Mouse (Mus musculus): Measurements from ENCODE around the gene B3galt1. TPM values are rescaled to one million over a fixed set of nuclear protein-coding genes. Genes with fewer than 3 reads are reported as not detected.

Gene B3galt1
- polyA plus RNA-seq, 1 experiment from 2014 or later: 45.2 TPM

DNA sequence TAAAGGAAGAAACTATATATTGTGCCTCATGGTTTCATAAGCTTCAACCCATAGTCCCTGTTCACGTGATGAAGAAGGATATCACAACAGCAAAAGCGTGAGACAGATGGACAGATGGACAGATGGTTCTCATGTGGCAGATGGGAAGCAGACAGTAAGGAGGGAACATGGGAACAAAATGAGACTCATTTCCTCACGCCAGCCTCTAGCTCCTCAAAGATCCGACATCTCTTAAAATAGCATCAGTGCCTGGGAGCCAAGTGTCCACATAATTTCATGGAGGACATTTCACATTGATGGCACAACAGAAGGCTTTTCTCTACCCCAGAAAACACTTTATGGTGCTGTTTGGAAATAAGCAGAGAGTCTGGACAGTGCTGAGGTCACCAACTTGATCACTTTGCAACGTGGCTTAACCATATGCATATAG lies 454.6 kb downstream of the B3galt1 start:
- Histone ChIP-seq H3K4me3 (ENCODE audit: low read depth, low read length) (no peak overlapping the region), H3K4me1 (ENCODE audit: control insufficient read depth, insufficient read depth, low read length) (no peaks in the 10 kb centered on the region), H3K9ac (ENCODE audit: low read length) (no peak overlapping the region), H3K9me3 (replicated peaks; ENCODE audit: control insufficient read depth, low read length) (no peaks in the 10 kb centered on the region), H3K36me3 (ENCODE audit: control insufficient read depth, insufficient read depth, low read length) (no peaks in the 10 kb centered on the region), H3K27me3 (replicated peaks; ENCODE audit: control insufficient read depth, insufficient read depth, low read length) (no peaks in the 10 kb centered on the region), H3K27ac (ENCODE audit: low read depth, low read length) (no peak overlapping the region), H3K4me2 (ENCODE audit: low read length) (no peak overlapping the region)
- WGBS: 83% methylated on average over 5 of the region's 5 CpGs
- ATAC-seq: no peak
- DNase-seq (ENCODE audit: low spot score): no peak

DNA sequence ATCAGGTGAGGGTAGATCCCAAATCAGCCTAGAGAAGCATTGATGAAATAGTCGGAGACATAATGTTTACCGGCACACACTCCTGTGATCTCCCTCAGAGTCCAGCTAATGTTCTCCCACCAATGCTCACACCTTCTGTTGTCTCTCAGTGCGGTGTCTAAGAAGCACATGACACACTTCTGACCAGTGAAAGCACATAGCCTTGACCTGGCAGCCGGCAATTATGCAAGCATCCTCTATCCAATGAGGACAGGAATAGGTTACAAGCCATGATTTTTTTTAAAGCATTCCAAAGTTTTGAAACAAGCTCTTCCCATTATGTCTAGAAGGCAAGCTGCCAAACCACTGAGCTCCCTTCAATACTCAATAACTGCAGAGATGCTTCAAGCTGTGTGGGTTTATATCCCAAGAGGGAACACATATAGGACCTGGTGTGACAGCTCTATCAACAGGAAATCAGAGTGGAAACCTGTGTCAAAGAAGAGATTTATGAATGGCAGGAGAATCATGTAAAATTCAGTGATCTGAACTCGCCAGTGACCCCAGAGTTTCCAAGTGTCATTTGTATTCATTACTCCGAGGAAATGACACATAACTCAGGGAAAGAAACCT lies 456.0 kb downstream of the B3galt1 start:
- no peak for DNase-seq (ENCODE audit: low spot score)
- WGBS: 95% methylated on average over 6 of the region's 6 CpGs

DNA sequence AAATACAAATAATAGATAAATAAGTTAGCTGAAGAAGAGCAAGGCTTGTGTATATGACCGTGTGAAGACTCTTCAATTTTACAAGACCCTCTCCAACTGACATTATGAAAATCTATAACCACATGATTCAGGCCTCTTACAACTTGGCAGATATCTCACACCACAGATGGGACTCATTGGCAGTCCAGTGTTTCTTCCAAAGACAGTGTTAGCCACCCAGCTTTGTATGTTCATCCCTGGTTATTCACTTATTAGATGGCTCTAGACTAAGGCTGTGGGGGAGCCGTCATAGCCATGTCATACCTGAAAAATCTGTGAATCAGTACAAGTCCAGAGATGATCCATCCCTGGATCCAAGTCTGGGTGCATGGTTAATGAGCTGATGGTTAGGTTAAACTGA lies 463.1 kb downstream of the B3galt1 start:
- H3K4me2 ChIP-seq (ENCODE audit: low read length): no peak overlapping the region
- H3K27ac ChIP-seq (ENCODE audit: low read depth, low read length): no peak overlapping the region
- H3K4me1 ChIP-seq (ENCODE audit: control insufficient read depth, insufficient read depth, low read length): no peaks in the 10 kb centered on the region
- no peaks in the 10 kb centered on the region for H3K36me3 ChIP-seq (ENCODE audit: control insufficient read depth, insufficient read depth, low read length)
- no peak for DNase-seq (ENCODE audit: low spot score)
- H3K9ac ChIP-seq (ENCODE audit: low read length): no peak overlapping the region
- 90% methylated on average over 2 of the region's 2 CpGs for WGBS
- H3K4me3 ChIP-seq (ENCODE audit: low read depth, low read length): no peak overlapping the region
- no peaks in the 10 kb centered on the region for H3K9me3 ChIP-seq (replicated peaks; ENCODE audit: control insufficient read depth, low read length)
- H3K27me3 ChIP-seq (replicated peaks; ENCODE audit: control insufficient read depth, insufficient read depth, low read length): no peaks in the 10 kb centered on the region
- no peak for ATAC-seq

More for the DNA sequence above, 456.0 kb downstream of the B3galt1 start:
- Histone ChIP-seq H3K4me2 (ENCODE audit: low read length) (no peak overlapping the region), H3K9ac (ENCODE audit: low read length) (no peak overlapping the region), H3K27ac (ENCODE audit: low read depth, low read length) (no peak overlapping the region), H3K4me3 (ENCODE audit: low read depth, low read length) (no peak overlapping the region), H3K36me3 (ENCODE audit: control insufficient read depth, insufficient read depth, low read length) (no peaks in the 10 kb centered on the region), H3K27me3 (replicated peaks; ENCODE audit: control insufficient read depth, insufficient read depth, low read length) (no peaks in the 10 kb centered on the region), H3K4me1 (ENCODE audit: control insufficient read depth, insufficient read depth, low read length) (no peaks in the 10 kb centered on the region), H3K9me3 (replicated peaks; ENCODE audit: control insufficient read depth, low read length) (no peaks in the 10 kb centered on the region)
- no peak for ATAC-seq

DNA sequence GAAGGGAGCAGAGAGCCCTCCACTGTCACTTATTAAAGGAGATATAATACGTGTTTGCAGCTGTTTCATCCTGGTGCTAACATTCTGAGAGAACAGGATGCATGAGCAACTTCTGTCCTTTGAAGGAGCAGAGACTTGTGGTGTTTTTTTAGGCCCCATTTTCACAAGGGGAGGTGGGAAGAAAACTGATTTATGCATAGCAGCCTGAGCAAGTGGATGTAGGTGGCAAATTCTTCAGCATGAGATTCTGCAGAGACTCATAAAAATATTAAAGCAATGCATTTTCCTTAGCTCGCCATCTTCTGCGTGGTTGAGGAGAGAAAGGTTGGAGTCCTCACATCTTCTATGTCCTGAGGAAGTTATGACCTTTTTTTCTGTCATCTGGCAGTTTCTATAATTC lies 469.0 kb downstream of the B3galt1 start:
- no peak for ATAC-seq
- Histone ChIP-seq H3K27ac (ENCODE audit: low read depth, low read length) (no peak overlapping the region), H3K36me3 (ENCODE audit: control insufficient read depth, insufficient read depth, low read length) (no peaks in the 10 kb centered on the region)

DNA sequence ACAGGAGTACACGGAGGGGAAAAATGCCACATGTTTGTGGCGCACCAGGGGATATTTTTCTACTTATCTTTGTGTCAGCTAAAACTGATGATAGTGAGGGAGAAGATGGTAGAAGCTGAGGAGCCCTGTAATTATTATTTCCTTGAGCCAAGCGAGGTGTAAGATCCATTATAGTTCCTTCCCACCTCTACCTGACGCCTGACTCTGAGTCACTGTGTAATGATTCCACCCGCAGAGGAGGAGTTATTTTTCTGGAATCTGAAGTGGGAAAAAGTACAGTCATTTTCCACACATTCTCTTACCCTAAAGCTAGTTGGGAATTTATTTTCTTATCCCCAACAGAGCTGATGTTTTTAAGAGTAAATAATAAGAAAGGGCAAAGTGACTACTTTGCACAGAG lies 475.1 kb downstream of the B3galt1 start:
- DNase-seq (ENCODE audit: low spot score) (no peak), ATAC-seq (no peak)
- Histone ChIP-seq H3K4me2 (ENCODE audit: low read length) (no peak overlapping the region), H3K9ac (ENCODE audit: low read length) (no peak overlapping the region), H3K27me3 (replicated peaks; ENCODE audit: control insufficient read depth, insufficient read depth, low read length) (no peaks in the 10 kb centered on the region), H3K4me1 (ENCODE audit: control insufficient read depth, insufficient read depth, low read length) (no peaks in the 10 kb centered on the region), H3K4me3 (ENCODE audit: low read depth, low read length) (no peak overlapping the region), H3K27ac (ENCODE audit: low read depth, low read length) (no peak overlapping the region), H3K9me3 (replicated peaks; ENCODE audit: control insufficient read depth, low read length) (no peaks in the 10 kb centered on the region), H3K36me3 (ENCODE audit: control insufficient read depth, insufficient read depth, low read length) (no peaks in the 10 kb centered on the region)
- 78% methylated on average over 5 of the region's 5 CpGs for WGBS

More for the DNA sequence above, 469.0 kb downstream of the B3galt1 start:
- no peak for DNase-seq (ENCODE audit: low spot score)
- Histone ChIP-seq H3K4me1 (ENCODE audit: control insufficient read depth, insufficient read depth, low read length) (no peaks in the 10 kb centered on the region), H3K4me3 (ENCODE audit: low read depth, low read length) (no peak overlapping the region), H3K9ac (ENCODE audit: low read length) (no peak overlapping the region), H3K27me3 (replicated peaks; ENCODE audit: control insufficient read depth, insufficient read depth, low read length) (no peaks in the 10 kb centered on the region), H3K9me3 (replicated peaks; ENCODE audit: control insufficient read depth, low read length) (no peaks in the 10 kb centered on the region), H3K4me2 (ENCODE audit: low read length) (no peak overlapping the region)
- 87% methylated on average over 3 of the region's 3 CpGs for WGBS

DNA sequence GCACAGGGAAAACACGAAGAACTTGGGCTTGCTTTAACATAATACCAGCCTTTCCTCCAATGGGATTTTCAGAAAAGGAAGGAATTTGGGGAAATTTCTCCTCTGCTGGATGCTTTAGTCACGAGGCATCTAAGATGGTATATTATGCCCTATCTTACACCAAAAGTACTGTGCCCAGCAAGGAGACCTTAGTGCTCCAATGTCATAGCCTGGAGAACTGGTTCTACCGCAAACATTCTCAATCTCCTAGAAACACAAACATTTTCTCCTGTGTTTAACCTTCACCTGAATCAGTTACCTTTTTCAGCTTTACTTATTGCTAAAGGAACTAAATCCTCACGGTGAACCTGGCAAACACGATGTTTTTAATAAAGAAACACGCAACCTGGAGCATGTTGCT lies 486.8 kb downstream of the B3galt1 start:
- H3K36me3 ChIP-seq (ENCODE audit: control insufficient read depth, insufficient read depth, low read length): no peaks in the 10 kb centered on the region
- no peak for ATAC-seq
- H3K27me3 ChIP-seq (replicated peaks; ENCODE audit: control insufficient read depth, insufficient read depth, low read length): no peaks in the 10 kb centered on the region
- no peak overlapping the region for H3K4me2 ChIP-seq (ENCODE audit: low read length)
- 86% methylated on average over 6 of the region's 6 CpGs for WGBS
- H3K9ac ChIP-seq (ENCODE audit: low read length): no peak overlapping the region
- no peak overlapping the region for H3K4me3 ChIP-seq (ENCODE audit: low read depth, low read length)
- H3K4me1 ChIP-seq (ENCODE audit: control insufficient read depth, insufficient read depth, low read length): no peaks in the 10 kb centered on the region
- no peaks in the 10 kb centered on the region for H3K9me3 ChIP-seq (replicated peaks; ENCODE audit: control insufficient read depth, low read length)
- H3K27ac ChIP-seq (ENCODE audit: low read depth, low read length): no peak overlapping the region
- no peak for DNase-seq (ENCODE audit: low spot score)

DNA sequence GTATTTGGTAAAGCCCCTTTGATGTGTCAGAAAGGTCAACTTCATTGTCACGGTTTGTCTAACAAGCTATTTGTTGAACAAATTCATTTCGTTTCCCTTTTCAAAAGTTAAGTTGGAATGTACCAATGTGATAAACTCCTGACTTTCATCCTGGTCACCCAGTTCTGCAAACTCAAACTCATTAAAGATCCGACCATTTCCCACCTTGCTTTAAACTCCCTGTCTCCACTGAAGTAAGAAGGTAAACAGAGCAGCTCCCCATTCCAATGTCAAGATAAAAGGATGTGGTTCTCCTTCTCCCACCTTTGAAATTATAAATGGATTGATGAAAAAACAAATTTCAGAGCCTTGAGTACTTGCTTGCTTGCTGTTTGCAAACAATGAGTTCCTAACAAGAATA lies 487.6 kb downstream of the B3galt1 start:
- no peak for ATAC-seq
- Histone ChIP-seq H3K9me3 (replicated peaks; ENCODE audit: control insufficient read depth, low read length) (no peaks in the 10 kb centered on the region), H3K36me3 (ENCODE audit: control insufficient read depth, insufficient read depth, low read length) (no peaks in the 10 kb centered on the region), H3K27ac (ENCODE audit: low read depth, low read length) (no peak overlapping the region), H3K4me2 (ENCODE audit: low read length) (no peak overlapping the region), H3K4me3 (ENCODE audit: low read depth, low read length) (no peak overlapping the region), H3K4me1 (ENCODE audit: control insufficient read depth, insufficient read depth, low read length) (no peaks in the 10 kb centered on the region), H3K27me3 (replicated peaks; ENCODE audit: control insufficient read depth, insufficient read depth, low read length) (no peaks in the 10 kb centered on the region), H3K9ac (ENCODE audit: low read length) (no peak overlapping the region)
- WGBS: 79% methylated on average over 3 of the region's 3 CpGs
- no peak for DNase-seq (ENCODE audit: low spot score)

DNA sequence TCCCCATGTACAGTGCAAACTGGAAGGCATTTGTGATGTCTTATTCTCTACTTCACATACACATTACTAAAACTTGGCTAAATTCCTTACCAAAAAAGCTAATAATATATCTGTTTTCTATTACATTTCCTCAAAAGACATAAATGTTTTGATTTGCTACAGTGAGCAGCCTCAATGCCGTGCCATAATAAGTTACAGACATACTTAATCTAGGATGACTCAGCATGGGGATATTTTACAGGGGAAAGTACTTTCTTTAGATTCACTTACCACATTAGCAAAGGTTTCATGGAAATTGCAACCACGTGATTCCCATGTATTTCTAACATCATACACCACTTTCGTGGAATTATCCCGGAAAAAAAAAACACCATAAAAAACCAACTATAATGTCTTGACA lies 495.7 kb downstream of the B3galt1 start:
- H3K4me3 ChIP-seq (ENCODE audit: low read depth, low read length): no peak overlapping the region
- no peaks in the 10 kb centered on the region for H3K36me3 ChIP-seq (ENCODE audit: control insufficient read depth, insufficient read depth, low read length)
- DNase-seq (ENCODE audit: low spot score): no peak
- no peaks in the 10 kb centered on the region for H3K27me3 ChIP-seq (replicated peaks; ENCODE audit: control insufficient read depth, insufficient read depth, low read length)
- no peaks in the 10 kb centered on the region for H3K4me1 ChIP-seq (ENCODE audit: control insufficient read depth, insufficient read depth, low read length)
- no peaks in the 10 kb centered on the region for H3K9me3 ChIP-seq (replicated peaks; ENCODE audit: control insufficient read depth, low read length)
- no peak overlapping the region for H3K9ac ChIP-seq (ENCODE audit: low read length)
- no peak for ATAC-seq
- H3K27ac ChIP-seq (ENCODE audit: low read depth, low read length): no peak overlapping the region
- WGBS: 95% methylated on average over 4 of the region's 4 CpGs
- H3K4me2 ChIP-seq (ENCODE audit: low read length): no peak overlapping the region

DNA sequence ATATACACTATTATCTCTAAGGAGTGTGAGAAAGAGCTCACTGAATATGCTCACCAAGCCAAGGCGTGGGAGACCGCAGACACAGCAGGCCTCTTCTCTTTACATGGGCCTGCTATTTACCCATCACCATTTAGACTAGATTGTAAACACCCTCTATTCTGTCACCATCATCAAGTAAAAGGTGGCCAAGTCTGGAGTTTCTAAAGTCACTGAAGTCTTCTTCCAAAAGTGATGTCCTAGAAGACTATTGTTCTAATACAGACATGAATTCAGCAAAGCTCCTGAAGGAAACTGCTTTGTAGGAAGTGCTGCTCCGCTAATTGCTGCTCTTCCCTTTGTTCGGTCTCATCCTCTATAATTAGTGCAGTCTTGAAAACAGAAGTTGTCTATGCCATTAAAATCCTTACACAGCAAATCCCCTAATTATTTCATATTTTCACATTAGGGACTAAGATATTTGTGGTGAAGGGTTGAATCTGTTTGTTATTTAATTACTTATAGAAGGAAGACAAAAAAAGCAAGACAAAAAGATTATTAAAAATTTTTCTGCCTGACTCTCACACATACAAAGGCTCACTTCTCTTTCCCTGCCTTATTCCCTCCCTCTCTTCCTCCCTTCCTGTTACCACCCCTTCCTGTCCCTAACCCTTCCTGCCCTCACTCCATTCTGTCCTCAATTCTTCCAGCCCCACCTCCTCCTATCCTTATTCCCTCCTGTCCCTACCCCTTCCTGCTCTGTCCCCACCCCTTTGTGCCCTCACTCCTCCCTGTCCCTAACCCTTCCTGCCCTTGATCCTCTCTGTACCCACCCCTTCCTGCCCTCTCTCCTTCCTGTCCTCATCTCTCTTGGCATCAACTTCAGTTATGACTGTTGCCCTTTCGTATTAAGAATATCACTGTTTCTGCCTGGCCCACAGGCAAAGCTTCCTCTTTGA lies 514.0 kb downstream of the B3galt1 start:
- Histone ChIP-seq H3K4me3 (ENCODE audit: low read depth, low read length) (no peak overlapping the region), H3K9me3 (replicated peaks; ENCODE audit: control insufficient read depth, low read length) (no peaks in the 10 kb centered on the region), H3K9ac (ENCODE audit: low read length) (no peak overlapping the region), H3K27me3 (replicated peaks; ENCODE audit: control insufficient read depth, insufficient read depth, low read length) (no peaks in the 10 kb centered on the region), H3K36me3 (ENCODE audit: control insufficient read depth, insufficient read depth, low read length) (no peaks in the 10 kb centered on the region), H3K4me1 (ENCODE audit: control insufficient read depth, insufficient read depth, low read length) (0 out of 2 replicates have a peak, but pooled peaks cover 2% of the 10 kb centered on the region), H3K27ac (ENCODE audit: low read depth, low read length) (no peak overlapping the region), H3K4me2 (ENCODE audit: low read length) (no peak overlapping the region)
- DNase-seq (ENCODE audit: low spot score) (peak; percentile 23), ATAC-seq (0 out of 2 replicates have a peak, but pooled peaks have one; percentile 15)
- 68% methylated on average over 5 of the region's 5 CpGs for WGBS
